In the genomic region with DNA sequence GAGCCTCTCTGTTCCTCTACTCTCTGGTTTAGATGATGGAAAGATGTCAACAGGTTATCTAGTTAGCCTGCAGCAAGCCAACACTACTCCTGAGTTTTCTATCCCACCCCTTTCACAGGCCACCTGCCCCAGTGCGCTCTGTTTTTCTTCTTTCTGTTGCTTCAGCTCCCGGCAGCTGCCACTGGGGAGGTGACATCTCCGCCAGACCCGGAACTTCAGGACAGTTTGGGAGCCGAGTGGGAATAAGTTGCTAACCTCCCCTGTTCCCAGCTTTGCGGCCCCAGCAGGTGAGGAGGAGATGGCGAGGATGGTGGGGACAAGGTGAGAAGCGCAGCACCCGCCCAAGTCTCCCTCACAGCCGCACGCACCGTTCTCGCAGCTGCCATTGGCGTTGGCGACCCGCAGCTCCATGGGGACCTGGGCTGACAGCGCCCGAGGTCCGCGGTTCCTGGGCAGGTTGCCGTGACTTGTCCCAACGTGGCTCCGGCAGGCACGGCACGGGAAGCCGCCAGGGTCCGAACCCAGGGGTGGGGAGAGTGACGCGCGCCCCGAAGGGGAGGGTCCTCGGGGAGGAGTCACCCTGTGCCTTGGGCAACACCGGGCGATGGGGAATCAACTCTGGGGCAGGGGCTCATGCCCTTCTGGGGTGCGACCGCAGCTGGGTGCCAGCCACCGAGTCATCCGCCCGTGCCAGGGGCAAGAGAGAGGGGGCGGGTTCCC, we compare ENCODE assay signal across 9 mouse cellular contexts. TPM values are rescaled to one million over a fixed set of nuclear protein-coding genes. Genes with fewer than 3 reads are reported as not detected.
DNase-seq lines count a peak whose midpoint lies in the region; ATAC-seq and TF ChIP-seq lines count a peak whose summit lies in the region.
"Had no signal": no experiment of that assay in that cellular context is flagged by ENCODE, and none has a peak within 500 bp of the region (broad histone marks: within the 10 kb centered on the region; RNA-seq: fewer than 3 reads in every experiment).

A gene (minus strand): TSS at position 643 of the 720 bp plus-strand sequence.

- no peak for TF ChIP-seq CTCF in lung, postnatal 0 days (IDR thresholded peaks at IDR 0.05)
- TF ChIP-seq CTCF in stomach, postnatal 0 days (IDR thresholded peaks at IDR 0.05; ENCODE audit: low read depth) = no peak

- peak; percentile 66 for ATAC-seq in heart, embryonic 14.5 days (ENCODE audit: insufficient number of reproducible peaks, insufficient read depth, low FRiP score, low read depth)
- peak; percentile 54 for ATAC-seq in hindbrain, embryonic 15.5 days (ENCODE audit: low FRiP score, low read depth)
- peak; percentile 62 for ATAC-seq in lung, postnatal 0 days
- ATAC-seq in stomach, postnatal 0 days (ENCODE audit: low FRiP score, low TSS enrichment) = peak; percentile 78
- ATAC-seq in inflammation-experienced regulatory T-cells, adult 6 months = no peak

- in situ Hi-C loops in ES-E14 (cut with MboI; ENCODE audit: low sequenced_read_pairs in 2 of 2, unreplicated experiment in 2 of 2) = no loop called here

- H3K4me2 ChIP-seq in heart, embryonic 14.5 days (ENCODE audit: low read length) = peak within 1 kb of the TSS; percentile 94
- H3K4me2 ChIP-seq in hindbrain, embryonic 15.5 days = peak within 1 kb of the TSS; percentile 96
- peak within 1 kb of the TSS; percentile 98 for H3K4me2 ChIP-seq in lung, postnatal 0 days (replicated peaks; ENCODE audit: low read depth, low read length)
- peak within 1 kb of the TSS; percentile 84 for H3K4me2 ChIP-seq in stomach, postnatal 0 days (replicated peaks; ENCODE audit: low read depth)

- H3K4me1 ChIP-seq in heart, embryonic 14.5 days (ENCODE audit: control insufficient read depth in 2 of 2, insufficient read depth in 2 of 2, low read length in 2 of 2) = peaks cover 0 to 7% of the 10 kb centered on the region in 2 experiments; a peak in 1 of 4 replicates
- H3K4me1 ChIP-seq in ES-E14 (ENCODE audit: control insufficient read depth in 2 of 2, insufficient read depth in 2 of 2, low read length in 2 of 2, poor library complexity in 1 of 2) = peaks cover 0 to 1% of the 10 kb centered on the region in 2 experiments; a peak in 1 of 4 replicates
- H3K4me1 ChIP-seq in hindbrain, embryonic 15.5 days (replicated peaks) = peaks cover 9% of the 10 kb centered on the region
- no peaks in the 10 kb centered on the region for H3K4me1 ChIP-seq in lung, postnatal 0 days (ENCODE audit: insufficient read depth, low read depth, low read length)
- H3K4me1 ChIP-seq in stomach, postnatal 0 days (replicated peaks; ENCODE audit: control insufficient read depth, insufficient read depth) = 0 out of 2 replicates have a peak, but pooled peaks cover 2% of the 10 kb centered on the region

- H3K36me3 ChIP-seq in heart, embryonic 14.5 days (ENCODE audit: control insufficient read depth, insufficient read depth, low read length) = no peaks in the 10 kb centered on the region
- no peaks in the 10 kb centered on the region for H3K36me3 ChIP-seq in ES-E14 (ENCODE audit: control insufficient read depth, insufficient read depth, low read length, poor library complexity, severe bottlenecking)
- H3K36me3 ChIP-seq in hindbrain, embryonic 15.5 days = no peaks in the 10 kb centered on the region
- no peaks in the 10 kb centered on the region for H3K36me3 ChIP-seq in lung, postnatal 0 days (ENCODE audit: insufficient read depth, low read length)
- H3K36me3 ChIP-seq in stomach, postnatal 0 days (ENCODE audit: control insufficient read depth, insufficient read depth, low read length) = no peaks in the 10 kb centered on the region

- H3K9ac ChIP-seq in heart, embryonic 14.5 days (ENCODE audit: low read length) = peak within 1 kb of the TSS; percentile 76
- H3K9ac ChIP-seq in ES-E14 (ENCODE audit: insufficient read depth, low read depth, low read length, poor library complexity, severe bottlenecking) = peak within 1 kb of the TSS; percentile 34
- H3K9ac ChIP-seq in hindbrain, embryonic 15.5 days = peak within 1 kb of the TSS; percentile 45
- peak within 1 kb of the TSS; percentile 44; the same call in 1 of the 2 replicates for H3K9ac ChIP-seq in lung, postnatal 0 days (replicated peaks; ENCODE audit: low read depth)
- peak within 1 kb of the TSS; percentile 80 for H3K9ac ChIP-seq in stomach, postnatal 0 days (ENCODE audit: low read length)

- H3K9me3 ChIP-seq in heart, embryonic 14.5 days (ENCODE audit: control insufficient read depth, low read length) = no peaks in the 10 kb centered on the region
- no peaks in the 10 kb centered on the region for H3K9me3 ChIP-seq in ES-E14 (ENCODE audit: control insufficient read depth, insufficient read depth, low read depth, low read length)
- no peaks in the 10 kb centered on the region for H3K9me3 ChIP-seq in hindbrain, embryonic 15.5 days
- no peaks in the 10 kb centered on the region for H3K9me3 ChIP-seq in lung, postnatal 0 days (ENCODE audit: low read length)
- no peaks in the 10 kb centered on the region for H3K9me3 ChIP-seq in stomach, postnatal 0 days (ENCODE audit: control insufficient read depth, low read length)

- peak within 1 kb of the TSS; percentile 55 to 66 for H3K4me3 ChIP-seq in heart, embryonic 14.5 days (ENCODE audit: control insufficient read depth in 1 of 2, insufficient read depth in 1 of 2, low read depth in 1 of 2, low read length in 2 of 2)
- peak within 1 kb of the TSS; percentile 68 to 76 for H3K4me3 ChIP-seq in ES-E14 (ENCODE audit: insufficient read depth in 1 of 2, low read depth in 1 of 2, low read length in 2 of 2, poor library complexity in 1 of 2, severe bottlenecking in 1 of 2)
- H3K4me3 ChIP-seq in hindbrain, embryonic 15.5 days = peak within 1 kb of the TSS; percentile 48
- peak within 1 kb of the TSS; percentile 53 for H3K4me3 ChIP-seq in lung, postnatal 0 days (ENCODE audit: low read depth, low read length)
- peak within 1 kb of the TSS; percentile 66 for H3K4me3 ChIP-seq in stomach, postnatal 0 days (ENCODE audit: low read depth, low read length)

- DNase-seq in heart, adult 8-10 months (ENCODE audit: low spot score) = no peak
- DNase-seq in ES-E14 (ENCODE audit: low read depth, low spot score) = peak; percentile 19
- peak; percentile 32 for DNase-seq in embryo, embryonic 9.5 days (ENCODE audit: extremely low spot score)
- peak; percentile 7 for DNase-seq in lung, postnatal 0 days (ENCODE audit: low spot score)
- peak; percentile 45 for DNase-seq in stomach, postnatal 0 days (ENCODE audit: low spot score)

- 2% methylated on average over 40 of the region's 40 CpGs for WGBS in heart, embryonic 14.5 days
- 2% methylated on average over 40 of the region's 40 CpGs for WGBS in hindbrain, embryonic 15.5 days
- WGBS in lung, postnatal 0 days = 4% methylated on average over 35 of the region's 40 CpGs
- 1% methylated on average over 39 of the region's 40 CpGs for WGBS in stomach, postnatal 0 days

- peak within 1 kb of the TSS; percentile 4 to 46; a peak in 3 of 4 replicates for H3K27ac ChIP-seq in heart, embryonic 14.5 days (replicated peaks in 1 of 2; ENCODE audit: control insufficient read depth in 1 of 2, insufficient read depth in 1 of 2, low read depth in 2 of 2, low read length in 2 of 2)
- H3K27ac ChIP-seq in ES-E14 (ENCODE audit: insufficient read depth, low read depth, low read length, poor library complexity, severe bottlenecking) = no peak within 1 kb of the TSS
- no peak within 1 kb of the TSS for H3K27ac ChIP-seq in hindbrain, embryonic 15.5 days (replicated peaks)
- H3K27ac ChIP-seq in lung, postnatal 0 days (ENCODE audit: low read length) = no peak within 1 kb of the TSS
- H3K27ac ChIP-seq in stomach, postnatal 0 days (replicated peaks) = peak within 1 kb of the TSS; percentile 88
- H3K27ac ChIP-seq: macrophage had no signal

- H3K27me3 ChIP-seq in heart, embryonic 14.5 days (ENCODE audit: control insufficient read depth, insufficient read depth, low read length) = no peaks in the 10 kb centered on the region
- H3K27me3 ChIP-seq in hindbrain, embryonic 15.5 days = peaks cover 6% of the 10 kb centered on the region; the same call in 1 of the 2 replicates
- no peaks in the 10 kb centered on the region for H3K27me3 ChIP-seq in lung, postnatal 0 days (replicated peaks; ENCODE audit: insufficient read depth, low read length)
- no peaks in the 10 kb centered on the region for H3K27me3 ChIP-seq in stomach, postnatal 0 days (ENCODE audit: control insufficient read depth, insufficient read depth, low read length)

- TF ChIP-seq EP300 in lung, postnatal 0 days (IDR thresholded peaks at IDR 0.05) = no peak
- TF ChIP-seq EP300 in stomach, postnatal 0 days (optimal IDR thresholded peaks at IDR 0.05) = no peak

TF ChIP-seq in ES-E14, 5 proteins besides CTCF, POLR2A, EP300 and RAD21:
- TF ChIP-seq CHD2 (IDR thresholded peaks at IDR 0.05; ENCODE audit: low read depth, low read length) = no peak
- TF ChIP-seq ZC3H11A (IDR thresholded peaks at IDR 0.05; ENCODE audit: borderline replicate concordance, low read depth, low read length) = no peak
- TF ChIP-seq ZNF384 (IDR thresholded peaks at IDR 0.05; ENCODE audit: low read depth, low read length) = no peak
- TF ChIP-seq MAFK (IDR thresholded peaks at IDR 0.05; ENCODE audit: insufficient read depth, low read depth, low read length) = no peak
- no peak for TF ChIP-seq HCFC1 (IDR thresholded peaks at IDR 0.05; ENCODE audit: borderline replicate concordance, insufficient read depth, low read length)

RNA-seq across cellular contexts. Expression of the gene that starts here (rescaled TPM):
- 9.5 and 11.0 TPM in 2 replicates for polyA plus RNA-seq in heart, embryonic 14.5 days (2014; fragmentation: Nextera tagmentation; extraction: Ambion mirVana)
- total RNA-seq in heart, adult 8-10 months (2022) = under 1 TPM in 1 of 4 experiments, not detected in 3; 0.08 TPM
- total RNA-seq in ES-E14 (2012; rRNA removed) = 1.7 and 2.1 TPM in 2 replicates
- 0.43 and 0.47 TPM in 2 replicates for polyA plus RNA-seq in hindbrain, embryonic 15.5 days (2015; fragmentation: Nextera tagmentation; extraction: Ambion mirVana)
- 0.35 and 0.41 TPM in 2 replicates for polyA plus RNA-seq in lung, postnatal 0 days (2015; fragmentation: Nextera tagmentation; extraction: Ambion mirVana)
- polyA plus RNA-seq in stomach, postnatal 0 days (2015; fragmentation: Nextera tagmentation; extraction: Ambion mirVana) = 29.2 and 30.0 TPM in 2 replicates
- under 1 TPM in 2 of 3 experiments, not detected in 1; 0.26 to 0.74 TPM for polyA plus RNA-seq in inflammation-experienced regulatory T-cells, adult 6 months (2017; shearing (Covaris generic))
- polyA plus RNA-seq: macrophage had no signal

Comparison
In these comparisons a context has a peak if more than half of its experiments do, and no peak if none do; other contexts are left out.
1. Peak in ATAC-seq, H3K4me3 ChIP-seq, H3K9ac ChIP-seq and H3K4me2 ChIP-seq in hindbrain, embryonic 15.5 days; RNA of the gene not detected or under 1 TPM.
2. Peak in DNase-seq, ATAC-seq, H3K4me3 ChIP-seq, H3K9ac ChIP-seq and H3K4me2 ChIP-seq in lung, postnatal 0 days; RNA of the gene not detected or under 1 TPM.
3. H3K27ac ChIP-seq: peak in heart, embryonic 14.5 days (2 of 2) and stomach, postnatal 0 days (single experiment); none in ES-E14 (single experiment), hindbrain, embryonic 15.5 days (single experiment) and lung, postnatal 0 days (single experiment).
4. Peak in every context shown above with its lines, with median percentiles within 50 percentile points of each other: H3K4me2 ChIP-seq, H3K4me3 ChIP-seq and H3K9ac ChIP-seq.